Mouse (Mus musculus) right cerebral cortex, postnatal 4 days (tissue): Measurements from ENCODE around the gene Cyp2j12.
"Not testable (repeated sequence)": the region's sequence is repeated elsewhere in the genome, so short reads cannot be mapped to it uniquely, and the experiment has no call there.

Source experiments
- DNase-seq: peaks from one replicate; pipeline ENCODE4 v3.0.0-alpha.2; 2022

The Cyp2j12 gene

DNA sequence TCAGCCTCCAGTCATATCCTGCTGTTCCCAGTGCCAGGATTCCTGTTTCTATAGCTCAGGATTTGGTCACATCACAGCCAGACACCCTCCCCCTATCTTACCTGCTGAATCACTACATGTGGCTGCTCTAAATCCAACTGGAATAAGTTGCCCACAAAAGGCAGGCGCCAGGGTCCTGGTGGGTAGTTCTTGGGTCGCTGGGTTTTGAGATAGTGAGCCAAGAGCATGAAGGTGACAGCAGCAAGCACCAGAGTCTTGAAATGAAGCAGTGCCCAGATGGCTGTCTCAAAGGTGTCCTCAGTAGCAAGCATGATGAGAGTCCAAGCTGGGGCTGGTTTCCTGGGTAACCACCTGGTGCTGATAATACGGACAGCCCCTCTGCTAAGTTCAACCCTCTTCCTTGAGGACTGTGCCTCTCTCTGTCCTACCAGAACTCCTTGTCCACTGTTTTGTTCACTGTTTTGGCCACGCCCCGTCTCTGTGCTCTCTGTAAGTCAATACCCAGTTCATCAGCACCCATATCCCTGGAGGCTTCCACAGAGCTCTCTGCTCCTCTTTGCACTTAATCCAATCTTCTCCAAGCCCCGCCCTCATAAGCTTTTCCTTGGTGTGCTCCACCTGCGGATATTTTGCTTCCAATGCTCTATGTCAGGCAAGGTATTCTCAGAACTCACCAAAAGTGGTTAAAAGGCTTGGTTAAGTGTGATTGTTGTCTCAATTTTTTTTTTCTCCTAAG lies at the start of gene Cyp2j12:
Cyp2j12 (minus strand) TSS at position 421 of the 736 bp plus-strand sequence.
- no peak for DNase-seq

- DNase-seq, result not testable (repeated sequence)
Observed at GRCm38 (mm10) chr4:96189321-96189720, 48.4 kb upstream of the Cyp2j12 start.

DNA sequence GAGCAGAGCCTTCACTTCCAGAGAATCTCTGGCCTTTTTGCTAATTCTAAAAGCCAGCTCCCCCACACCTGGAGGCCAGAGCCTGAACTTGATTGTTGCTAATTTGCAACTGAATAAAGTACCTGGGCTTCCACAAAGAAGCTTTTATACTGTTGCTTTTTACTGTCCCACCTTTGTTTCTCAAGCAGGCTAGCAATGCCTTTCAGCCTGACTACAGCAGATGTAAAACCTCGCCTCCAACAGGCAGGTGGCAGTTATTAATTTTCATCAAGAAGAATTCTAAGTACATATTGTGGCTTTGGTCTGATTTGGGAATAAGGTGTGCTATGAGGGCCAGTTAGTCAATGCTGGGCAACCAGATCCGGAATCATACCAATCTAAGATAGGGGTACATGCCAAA lies 47.7 kb upstream of the Cyp2j12 start:
- DNase-seq, result not testable (repeated sequence)

- not testable (repeated sequence) for DNase-seq
Observed at GRCm38 (mm10) chr4:96188146-96188545, 47.2 kb upstream of the Cyp2j12 start.

GRCm38 (mm10) chr4:96184716-96185115 lies 43.8 kb upstream of the Cyp2j12 start:
- DNase-seq, result not testable (repeated sequence)

DNA sequence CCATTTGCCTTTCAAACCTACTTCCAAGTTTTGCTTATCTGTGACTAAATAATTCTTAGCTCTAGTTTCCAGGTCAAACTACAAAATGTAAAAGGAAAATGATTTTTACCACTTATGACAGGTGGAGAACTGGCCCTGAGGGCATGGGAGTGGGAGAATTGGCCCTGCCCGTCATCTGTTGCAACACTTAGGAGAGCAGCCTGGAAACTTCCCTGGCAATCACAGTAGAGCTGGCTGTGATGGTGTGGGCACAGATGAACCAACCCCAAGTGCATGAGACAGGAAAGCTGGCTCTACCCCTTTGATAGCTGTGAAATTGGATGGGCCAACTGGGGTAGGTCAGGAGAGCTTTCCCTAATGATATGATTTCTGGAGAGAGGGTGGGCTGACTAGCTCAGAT lies 21.9 kb upstream of the Cyp2j12 start:
- no peak for DNase-seq

DNA sequence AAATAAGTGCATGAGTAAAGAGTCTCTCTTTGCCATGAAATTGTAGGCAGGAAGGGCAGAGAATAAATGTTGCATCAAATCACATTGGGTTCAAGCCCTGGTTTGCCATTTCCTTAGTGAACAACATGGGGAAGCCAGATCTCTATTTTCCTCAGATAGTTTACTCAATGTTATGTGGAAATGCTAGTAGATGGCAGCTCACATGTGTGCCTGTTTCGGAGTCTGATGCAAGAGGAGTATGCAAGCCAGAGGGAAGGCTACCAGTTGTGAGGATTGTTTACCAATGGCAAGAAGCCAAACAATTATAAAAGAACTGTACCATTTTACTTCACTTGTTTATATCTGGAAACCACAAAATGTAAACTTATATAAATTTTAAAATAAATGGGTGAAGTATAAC lies 20.6 kb upstream of the Cyp2j12 start:
- DNase-seq, result no peak

GRCm38 (mm10) chr4:96139226-96139625 lies 1.7 kb downstream of the Cyp2j12 start:
- DNase-seq, result no peak

DNA sequence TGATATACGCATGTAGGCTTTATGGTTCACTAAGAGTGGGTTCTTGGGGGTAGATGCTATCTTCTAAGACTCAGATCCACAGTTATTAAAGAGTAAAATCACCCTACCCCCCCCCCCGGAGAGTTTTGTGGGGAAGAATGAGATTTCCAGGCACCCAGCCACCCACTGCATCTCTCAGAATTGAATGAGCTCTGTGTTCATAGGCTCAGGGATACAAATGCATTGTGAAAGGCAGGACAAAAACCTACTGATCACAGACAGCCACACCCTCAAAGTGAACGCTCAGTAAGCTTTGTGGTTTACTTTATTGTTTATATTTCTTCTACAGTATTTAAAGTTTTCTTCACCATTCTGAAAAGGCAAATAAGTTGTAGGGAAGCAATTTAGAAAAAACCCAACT lies 6.7 kb downstream of the Cyp2j12 start:
- DNase-seq, result no peak

DNA sequence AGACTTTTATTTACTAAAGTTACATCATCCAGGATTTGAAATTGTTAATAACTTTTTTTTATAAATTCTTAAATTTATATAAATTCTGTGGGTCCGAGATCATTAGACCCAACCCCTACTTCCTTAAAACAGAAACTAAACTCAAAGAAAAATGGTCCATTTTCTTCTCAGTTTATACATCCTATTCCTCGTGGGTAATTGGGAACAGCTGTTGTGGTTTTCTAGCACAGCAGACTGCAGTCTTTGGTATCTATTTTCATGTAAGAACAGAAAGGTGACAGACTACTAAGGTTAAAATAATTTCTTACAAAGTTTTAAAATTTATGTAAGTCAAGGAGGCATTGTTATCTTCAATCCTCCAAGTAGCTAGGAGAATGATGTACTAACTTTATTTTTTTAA lies 44.1 kb downstream of the Cyp2j12 start:
- no peak for DNase-seq

DNA sequence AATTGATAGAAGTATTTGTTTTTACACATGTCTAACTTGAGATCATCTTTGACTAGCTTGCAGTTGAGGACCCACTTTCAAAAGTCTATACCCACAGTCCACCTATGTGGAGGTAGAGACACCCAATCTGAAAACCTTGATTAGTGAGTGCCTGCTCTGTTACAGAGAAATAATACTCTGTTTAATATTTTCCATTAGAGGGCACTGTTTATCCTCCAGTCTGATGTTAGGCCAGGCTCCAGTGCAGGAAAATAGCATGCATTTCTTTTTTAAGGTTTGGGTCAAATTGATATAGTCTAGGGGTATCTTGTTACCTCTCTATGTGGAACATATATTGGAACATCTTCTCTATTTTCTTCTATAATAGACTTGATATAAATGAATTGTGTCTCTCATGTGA lies 49.1 kb downstream of the Cyp2j12 start:
- no peak for DNase-seq

DNA sequence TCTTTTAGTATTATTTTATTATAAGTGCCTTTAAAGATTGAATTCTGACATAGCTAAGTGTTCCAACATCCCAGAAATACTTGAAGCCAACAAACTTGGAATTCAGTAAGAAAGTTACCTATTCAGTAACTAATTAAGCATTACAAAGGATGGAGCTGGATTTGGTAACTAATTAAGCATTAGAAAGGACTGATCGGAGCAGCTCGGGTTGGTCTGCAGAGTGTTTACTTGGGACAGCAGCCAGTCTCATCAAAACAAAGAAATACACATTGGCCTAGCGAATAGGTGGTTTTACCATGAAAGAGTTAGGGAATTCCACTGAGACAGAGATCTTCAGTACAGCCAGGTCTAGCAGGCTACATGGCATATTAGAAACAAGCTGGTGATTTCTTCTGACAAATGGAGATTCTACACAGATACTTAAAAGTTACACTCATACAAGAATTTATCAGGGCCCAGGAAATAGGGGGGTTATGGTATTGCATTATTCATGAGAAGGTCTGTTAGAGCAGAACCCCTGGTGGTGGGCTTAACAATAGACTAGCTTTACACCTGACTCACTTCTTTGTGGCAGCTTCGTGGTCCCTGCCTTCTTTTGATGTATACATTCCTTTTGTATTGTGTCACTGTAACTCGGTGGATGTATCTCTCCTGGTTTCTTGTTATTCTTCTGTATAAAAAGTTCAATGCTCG lies 51.5 kb downstream of the Cyp2j12 start:
- DNase-seq, result not testable (repeated sequence)

DNA sequence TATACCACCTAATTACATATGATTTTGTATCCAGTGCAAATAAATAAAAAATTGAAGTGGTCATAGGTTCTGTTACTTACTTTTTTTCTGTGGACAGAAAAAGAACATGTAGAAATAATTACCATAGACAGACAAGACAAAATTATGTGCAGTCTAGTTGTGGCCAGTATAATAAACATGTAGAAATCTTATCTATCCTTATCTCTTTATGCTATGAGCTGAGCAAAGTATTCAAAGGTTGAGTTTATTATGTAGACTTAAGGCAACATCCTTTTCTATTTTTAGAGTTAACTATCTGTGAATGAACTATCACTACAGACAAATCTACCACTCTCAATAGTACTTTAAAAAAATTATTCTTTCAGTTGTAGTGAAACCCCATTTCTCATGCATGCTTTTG lies 62.6 kb downstream of the Cyp2j12 start:
- no peak for DNase-seq

DNA sequence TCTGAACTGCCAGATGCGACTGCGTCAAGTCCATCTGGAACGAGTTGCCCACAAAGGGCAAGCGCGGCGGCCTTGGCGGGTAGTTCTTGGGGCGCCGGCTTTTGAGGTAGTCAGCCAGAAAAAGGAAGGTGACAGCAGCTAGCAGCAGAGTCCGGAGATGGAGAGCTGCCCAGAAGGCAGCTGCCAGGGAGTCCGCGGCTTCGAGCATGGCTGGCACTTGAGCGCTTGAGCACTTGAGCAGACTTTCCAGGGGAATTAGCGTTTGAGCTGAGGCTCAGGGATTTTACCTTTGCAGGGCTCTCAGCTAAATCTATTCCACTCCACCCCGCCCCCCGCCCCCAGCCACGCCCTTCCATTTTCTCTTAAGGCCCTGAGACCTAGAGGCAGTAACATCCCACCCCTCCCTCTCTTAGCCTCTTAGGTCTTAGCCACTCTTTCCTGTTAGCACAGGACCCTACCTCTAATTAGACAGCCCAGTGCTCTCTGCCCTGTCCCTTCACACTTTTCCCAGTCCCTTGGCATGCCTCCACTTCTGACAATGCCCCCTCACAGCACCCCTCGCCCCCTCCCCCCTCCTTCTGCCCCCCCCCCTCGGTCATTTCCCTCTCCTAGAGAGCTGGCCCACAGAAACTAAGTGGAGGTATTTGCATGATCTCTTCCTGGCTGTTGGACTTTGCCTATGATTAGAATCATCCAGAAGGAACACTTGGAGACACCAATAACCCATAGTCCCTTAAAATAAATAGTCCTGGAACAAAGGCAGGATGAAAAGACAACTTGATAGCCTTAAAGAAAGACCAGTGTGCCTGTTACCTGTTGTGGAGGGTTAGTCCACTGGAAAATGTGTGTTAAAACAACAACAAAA lies 63.5 kb downstream of the Cyp2j12 start, which contains the start of gene Cyp2j13:
Cyp2j13 (minus strand) TSS at position 286 of the 865 bp plus-strand sequence.
- peak; percentile 35 for DNase-seq

DNA sequence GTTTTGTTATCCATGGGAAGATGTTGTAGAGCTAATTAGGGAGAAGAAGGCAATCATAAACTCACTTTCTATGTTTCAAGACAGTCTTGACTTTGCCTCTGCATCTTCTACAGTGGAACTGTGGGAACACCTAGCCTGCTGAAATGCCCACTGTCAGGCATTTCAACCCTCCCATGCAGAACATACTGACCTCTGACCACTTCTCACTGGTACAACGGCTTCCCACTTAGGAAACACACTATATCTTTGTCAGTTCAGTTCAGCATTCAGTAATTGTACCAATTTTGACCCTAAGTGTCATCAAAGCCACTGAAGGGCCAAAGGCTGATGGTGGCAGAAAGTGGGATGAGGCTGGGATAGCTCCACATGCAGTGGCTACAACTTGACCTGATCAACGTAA lies 78.9 kb downstream of the Cyp2j12 start:
- no peak for DNase-seq

DNA sequence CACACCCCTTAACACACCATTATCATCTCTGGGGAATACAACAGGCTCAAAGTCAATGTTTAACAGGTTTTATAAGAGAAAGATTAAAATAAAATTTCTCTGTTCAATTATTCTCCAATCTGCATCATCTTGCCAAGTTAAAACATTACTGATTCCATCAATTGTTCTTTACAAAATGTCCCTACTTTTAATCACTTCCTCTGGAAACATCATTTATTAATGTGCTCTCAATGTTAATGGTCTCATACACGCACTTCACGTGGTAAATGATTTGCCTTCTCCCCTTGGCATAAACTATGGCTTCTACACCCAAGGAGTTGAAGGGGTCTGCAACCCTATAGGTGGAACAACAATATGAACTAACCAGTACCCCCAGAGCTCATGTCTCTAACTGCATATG lies 80.8 kb downstream of the Cyp2j12 start:
- DNase-seq, result no peak
